Mouse (Mus musculus): Measurements from ENCODE around the gene Nop53. TPM values are rescaled to one million over a fixed set of nuclear protein-coding genes. Genes with fewer than 3 reads are reported as not detected.

Gene Nop53
- 148 and 177 TPM in 2 replicates for total RNA-seq (2023)

DNA sequence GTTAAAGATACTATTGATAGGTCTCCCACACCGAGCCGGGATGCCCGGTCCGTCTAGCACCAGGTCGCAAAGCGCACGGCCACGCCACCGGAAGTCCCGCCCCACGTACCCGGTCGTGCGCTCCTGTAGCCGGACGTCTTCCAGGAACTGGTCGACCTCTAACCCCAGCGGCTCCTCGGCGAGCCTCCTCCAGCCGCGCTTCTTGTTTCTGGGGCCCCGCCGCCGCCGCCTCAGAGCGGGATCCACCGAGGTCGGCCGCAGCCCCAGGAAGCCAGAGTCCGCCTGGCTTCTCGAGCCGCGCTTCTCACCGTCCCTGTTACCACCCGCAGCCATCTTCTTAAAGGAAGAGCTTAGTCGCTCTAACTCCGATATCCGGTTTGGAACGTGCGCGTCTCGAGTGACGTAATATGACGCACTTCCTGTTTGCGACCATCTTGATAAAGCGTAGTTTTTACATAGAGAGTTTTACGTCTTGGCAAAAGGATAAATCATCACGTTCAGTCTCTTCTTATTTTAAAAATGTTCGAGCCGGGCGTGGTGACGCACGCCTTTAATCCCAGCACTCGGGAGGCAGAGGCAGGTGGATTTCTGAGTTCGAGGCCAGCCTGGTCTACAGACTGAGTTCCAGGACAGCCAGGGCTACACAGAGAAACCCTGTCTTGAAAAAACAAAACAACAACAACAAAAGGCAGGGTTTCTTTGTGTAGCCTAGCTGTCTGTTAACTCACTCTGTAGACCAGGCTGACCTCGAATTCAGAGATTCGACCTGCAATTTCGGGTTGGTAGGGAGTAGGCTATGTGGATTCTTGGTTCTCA, at the start of gene Nop53:
TSS of gene Nop53 (minus strand) at position 354 of the 816 bp plus-strand sequence.

GRCm38 (mm10) chr7:15967312-15967711, 21.4 kb upstream of the Nop53 start, which contains the start of gene Ehd2:
Ehd2 (minus strand) TSS chr7:15967567.

GRCm38 (mm10) chr7:15922220-15922773, 23.6 kb downstream of the Nop53 start, which contains the start of gene Selenow:
Selenow (minus strand) TSS chr7:15922402.

Other genes starting within 250 kb of the Nop53 start
- not detected in 2 replicates for gene Obox5, start 195.9 kb downstream of the Nop53 start, total RNA-seq (2023)
- gene Obox6, start 106.4 kb downstream of the Nop53 start, total RNA-seq (2023): not detected in 2 replicates
- gene Crx, start 66.1 kb downstream of the Nop53 start, total RNA-seq (2023): not detected in 2 replicates
- not detected in 2 replicates for gene Crxos, start 63.5 kb downstream of the Nop53 start, total RNA-seq (2023)
- 15.2 and 15.5 TPM in 2 replicates for gene Selenow, start 23.7 kb downstream of the Nop53 start, total RNA-seq (2023)
- 0.14 TPM in 1 of 2 replicates, not detected in the other for gene Ehd2, start 21.5 kb upstream of the Nop53 start, total RNA-seq (2023)
- gene Bicra, start 101.8 kb upstream of the Nop53 start, total RNA-seq (2023): 28.1 and 31.4 TPM in 2 replicates
- 0.50 and 0.66 TPM in 2 replicates for gene Zfp541, start 115.7 kb upstream of the Nop53 start, total RNA-seq (2023)
- gene Napa, start 152.4 kb upstream of the Nop53 start, total RNA-seq (2023): 246 and 292 TPM in 2 replicates
- 14.9 and 15.4 TPM in 2 replicates for gene Kptn, start 173.8 kb upstream of the Nop53 start, total RNA-seq (2023)
- gene Slc8a2, start 183.8 kb upstream of the Nop53 start, total RNA-seq (2023): 0.13 and 0.14 TPM in 2 replicates
- gene Meis3, start 229.0 kb upstream of the Nop53 start, total RNA-seq (2023): 0.66 TPM in 1 of 2 replicates, not detected in the other

Data from neutrophil, adult 65 days (primary cell).